Mouse (Mus musculus) erythroblast, embryonic 14.5 days (primary cell): ENCODE results near the gene Cd44. TPM values are rescaled to one million over a fixed set of nuclear protein-coding genes. Genes with fewer than 3 reads are reported as not detected.

Experiments used
- H3K27me3 ChIP-seq: 2 replicates; pipeline ENCODE4 v1.6.1; 2012; ENCODE audit warnings: inconsistent platforms; ENCODE audit not compliant: control insufficient read depth
- H3K36me3 ChIP-seq: 2 replicates; pipeline ENCODE4 v1.6.1; 2012; ENCODE audit warnings: mild to moderate bottlenecking, inconsistent platforms; ENCODE audit not compliant: control insufficient read depth
- H3K4me1 ChIP-seq: 2 replicates; pipeline ENCODE4 v1.6.1; 2012; ENCODE audit warnings: inconsistent platforms; ENCODE audit not compliant: control insufficient read depth
- H3K4me3 ChIP-seq: replicated peaks from 2 replicates; pipeline ENCODE3; 2012; ENCODE audit warnings: moderate library complexity, mild to moderate bottlenecking, inconsistent platforms
- H3K9me3 ChIP-seq: 2 replicates; pipeline ENCODE4 v1.6.1; 2012; ENCODE audit warnings: low read length, inconsistent platforms, mixed read lengths; ENCODE audit not compliant: control insufficient read depth
- GATA1 ChIP-seq: IDR thresholded peaks from 2 replicates; pipeline ENCODE4 v1.6.1; 2012; ENCODE audit warnings: low read length, inconsistent platforms, mixed read lengths
- TAL1 ChIP-seq: IDR thresholded peaks from 3 replicates; pipeline ENCODE4 v1.6.1; 2012; ENCODE audit warnings: low read length, inconsistent platforms, mixed read lengths
- polyA plus RNA-seq: library from polyadenylated mRNA; stranded (reverse); fragments of >175 nt; gene quantifications from 2 replicates; pipeline ENCODE4 v1.2.3, GENCODE M21; 2012

Gene Cd44
- polyA plus RNA-seq, 1 experiment: 0.08 TPM

GRCm38 (mm10) chr2:102866594-102866993 is 34.9 kb downstream of the Cd44 start:
- peaks cover 12% of the 10 kb centered on the region for H3K36me3 ChIP-seq
- no peaks in the 10 kb centered on the region for H3K27me3 ChIP-seq
- H3K4me3 ChIP-seq: no peak overlapping the region
- H3K9me3 ChIP-seq: no peaks in the 10 kb centered on the region
- H3K4me1 ChIP-seq: peaks cover 30% of the 10 kb centered on the region
- TF ChIP-seq GATA1 (no peak), TAL1 (no peak)

- no peaks in the 10 kb centered on the region for H3K27me3 ChIP-seq
- H3K4me1 ChIP-seq: peaks cover 28% of the 10 kb centered on the region
- H3K4me3 ChIP-seq: no peak overlapping the region
- TF ChIP-seq GATA1: no peak
- no peak for TF ChIP-seq TAL1
- no peaks in the 10 kb centered on the region for H3K9me3 ChIP-seq
- H3K36me3 ChIP-seq: peaks cover 17% of the 10 kb centered on the region
Observed at GRCm38 (mm10) chr2:102865354-102865752, 36.1 kb downstream of the Cd44 start.

- Histone ChIP-seq H3K9me3 (no peaks in the 10 kb centered on the region), H3K36me3 (peaks cover 19% of the 10 kb centered on the region), H3K27me3 (no peaks in the 10 kb centered on the region), H3K4me3 (no peak overlapping the region), H3K4me1 (peaks cover 26% of the 10 kb centered on the region)
- TF ChIP-seq GATA1 (no peak), TAL1 (no peak)
Observed at GRCm38 (mm10) chr2:102864695-102865353, 36.6 kb downstream of the Cd44 start.

- Histone ChIP-seq H3K4me3 (no peak overlapping the region), H3K4me1 (peaks cover 23% of the 10 kb centered on the region)
Observed at GRCm38 (mm10) chr2:102864036-102864435, 37.4 kb downstream of the Cd44 start.

GRCm38 (mm10) chr2:102863583-102863982 is 37.9 kb downstream of the Cd44 start:
- TF ChIP-seq GATA1 (no peak), TAL1 (no peak)
- H3K9me3 ChIP-seq: no peaks in the 10 kb centered on the region
- no peaks in the 10 kb centered on the region for H3K27me3 ChIP-seq
- no peak overlapping the region for H3K4me3 ChIP-seq
- peaks cover 20% of the 10 kb centered on the region for H3K4me1 ChIP-seq
- H3K36me3 ChIP-seq: peaks cover 23% of the 10 kb centered on the region

More at GRCm38 (mm10) chr2:102864036-102864435, 37.4 kb downstream of the Cd44 start:
- TF ChIP-seq GATA1: no peak
- no peak for TF ChIP-seq TAL1
- peaks cover 23% of the 10 kb centered on the region for H3K36me3 ChIP-seq
- no peaks in the 10 kb centered on the region for H3K27me3 ChIP-seq
- H3K9me3 ChIP-seq: no peaks in the 10 kb centered on the region

GRCm38 (mm10) chr2:102862706-102863105 is 38.8 kb downstream of the Cd44 start:
- Histone ChIP-seq H3K4me3 (no peak overlapping the region), H3K4me1 (peaks cover 15% of the 10 kb centered on the region), H3K36me3 (peaks cover 23% of the 10 kb centered on the region), H3K9me3 (no peaks in the 10 kb centered on the region), H3K27me3 (no peaks in the 10 kb centered on the region)
- no peak for TF ChIP-seq GATA1
- no peak for TF ChIP-seq TAL1

GRCm38 (mm10) chr2:102858271-102858670 is 43.2 kb downstream of the Cd44 start:
- H3K36me3 ChIP-seq: peaks cover 20% of the 10 kb centered on the region
- TF ChIP-seq GATA1: no peak
- TF ChIP-seq TAL1: no peak
- H3K4me1 ChIP-seq: no peaks in the 10 kb centered on the region
- H3K9me3 ChIP-seq: no peaks in the 10 kb centered on the region
- H3K27me3 ChIP-seq: no peaks in the 10 kb centered on the region
- no peak overlapping the region for H3K4me3 ChIP-seq

- no peak overlapping the region for H3K4me3 ChIP-seq
- H3K9me3 ChIP-seq: no peaks in the 10 kb centered on the region
- no peaks in the 10 kb centered on the region for H3K27me3 ChIP-seq
- peaks cover 20% of the 10 kb centered on the region for H3K36me3 ChIP-seq
- peaks cover 15% of the 10 kb centered on the region for H3K4me1 ChIP-seq
- TF ChIP-seq GATA1 (no peak), TAL1 (no peak)
Observed at GRCm38 (mm10) chr2:102853297-102853696, 48.2 kb downstream of the Cd44 start.

- H3K36me3 ChIP-seq: peaks cover 20% of the 10 kb centered on the region
- peaks cover 15% of the 10 kb centered on the region for H3K4me1 ChIP-seq
- H3K27me3 ChIP-seq: no peaks in the 10 kb centered on the region
- TF ChIP-seq GATA1: no peak
- TF ChIP-seq TAL1: no peak
- no peak overlapping the region for H3K4me3 ChIP-seq
- H3K9me3 ChIP-seq: no peaks in the 10 kb centered on the region
Observed at GRCm38 (mm10) chr2:102851936-102852477, 49.5 kb downstream of the Cd44 start.
